Mouse (Mus musculus): ENCODE measurements at regions not wholly inside any gene's neighbourhood (a gene's known extent, or its start where the extent isn't known, plus 50 kb on each side); places are given as distances from the start of the nearest gene placed in this dataset.

DNA sequence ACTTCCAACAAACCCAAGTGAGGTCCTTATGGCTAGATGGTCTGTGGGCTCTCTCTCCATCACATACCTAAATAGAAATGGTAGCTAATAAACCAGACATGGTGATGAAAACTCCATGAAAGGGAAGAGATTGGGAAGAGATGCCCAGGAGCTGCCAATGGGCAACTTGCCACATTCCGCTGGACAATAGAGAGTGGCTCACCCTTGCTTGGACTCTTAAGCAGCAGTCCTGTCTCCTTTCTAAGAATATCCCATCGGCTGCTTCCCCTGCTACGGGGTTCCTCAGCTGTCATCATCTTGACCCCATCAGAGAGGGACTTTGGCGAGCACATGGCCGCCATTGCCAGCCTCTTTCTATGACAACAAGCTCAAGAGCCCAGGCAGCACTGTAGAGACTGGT, 193.4 kb upstream of the Spred2 start:
- TF ChIP-seq POLR2A (IDR thresholded peaks at IDR 0.05; ENCODE audit: borderline replicate concordance, extremely low read depth, insufficient read depth, insufficient read length, poor library complexity, severe bottlenecking) (no peak), CTCF (IDR thresholded peaks at IDR 0.05; ENCODE audit: borderline replicate concordance, extremely low read depth, insufficient read depth, insufficient read length) (no peak)

Measured in brain, embryonic 14.5 days (tissue).